Mouse (Mus musculus) cortical plate, adult 2 months (tissue): ENCODE data around the gene Ptprg.

Experiments
- CTCF ChIP-seq: fragments of 200-500 bp; IDR thresholded peaks from 2 replicates; pipeline ENCODE4 v1.5.1; 2011; ENCODE audit warnings: mild to moderate bottlenecking, control low read depth, low read length; ENCODE audit not compliant: insufficient read depth; ENCODE audit errors: extremely low read depth
- POLR2A ChIP-seq: fragments of 200-500 bp; IDR thresholded peaks from 2 replicates; pipeline ENCODE4 v1.6.1; 2011; ENCODE audit warnings: mild to moderate bottlenecking, low read length, control low read depth; ENCODE audit not compliant: insufficient read depth; ENCODE audit errors: extremely low read depth

DNA sequence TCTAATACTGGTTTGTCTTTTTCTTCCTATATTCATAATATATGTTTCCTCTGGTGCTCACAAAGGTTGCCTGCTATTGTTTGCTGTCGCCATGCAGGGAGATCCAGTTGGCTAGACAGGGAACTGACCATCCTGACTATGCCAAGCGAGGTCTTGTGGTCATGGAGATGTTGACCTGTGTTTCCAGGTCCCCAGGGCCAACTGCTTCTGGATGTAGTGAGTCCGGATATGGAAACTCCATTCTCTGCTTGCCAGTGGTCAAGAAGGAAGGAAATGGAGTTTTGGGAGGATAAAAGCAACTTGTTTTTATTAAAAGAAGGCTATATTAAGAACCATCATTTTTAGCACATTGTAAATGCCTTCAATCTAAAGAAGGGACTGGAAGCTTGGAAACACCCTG lies 327.8 kb downstream of the Ptprg start:
- no peak for TF ChIP-seq CTCF
- no peak for TF ChIP-seq POLR2A
